Mouse (Mus musculus): ENCODE measurements around the gene Gm49394.

DNA sequence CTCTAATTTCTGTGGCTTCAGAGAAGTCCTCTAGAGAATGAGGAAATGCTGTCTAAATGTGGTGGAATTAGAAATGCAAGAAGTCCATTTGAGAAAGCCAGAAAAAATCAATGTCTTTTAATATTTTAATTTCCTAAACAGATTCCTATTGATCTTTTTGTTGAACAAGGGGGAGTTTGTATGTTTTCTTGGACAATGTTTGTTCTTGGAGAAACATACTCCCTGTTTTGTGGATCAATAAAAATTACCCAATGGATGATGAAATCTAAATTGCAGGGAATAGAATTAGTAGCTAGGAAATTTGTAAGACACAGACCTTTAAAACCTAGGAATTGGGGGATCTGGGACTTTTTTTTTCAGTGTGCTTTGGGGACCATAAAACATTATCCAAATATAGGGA, 7.9 kb downstream of the Gm49394 start:
- TF ChIP-seq TAL1 (IDR thresholded peaks at IDR 0.05; ENCODE audit: low read length) (no peak), GATA1 (IDR thresholded peaks at IDR 0.05; ENCODE audit: low read length) (no peak)
